Mouse (Mus musculus): ENCODE data around the gene Cacfd1.

The Cacfd1 gene

GRCm38 (mm10) chr2:27009714-27010244, at the start of gene Cacfd1:
TSS of gene Cacfd1 (plus strand) at chr2:27009926.
- peak; percentile 95 for DNase-seq (ENCODE audit: low read depth, low spot score)

- peak; percentile 17 for DNase-seq (ENCODE audit: low read depth, low spot score)
These were observed 49.0 kb upstream of the Cacfd1 start for GRCm38 (mm10) chr2:26960756-26961155.

- peak; percentile 96 for DNase-seq (ENCODE audit: low read depth, low spot score)
These were observed 45.6 kb upstream of the Cacfd1 start, which contains the start of gene Rexo4 for GRCm38 (mm10) chr2:26963923-26964723. TSS of gene Rexo4 (minus strand) at chr2:26964386.

- DNase-seq (ENCODE audit: low read depth, low spot score) = no peak
These were observed 44.9 kb upstream of the Cacfd1 start for GRCm38 (mm10) chr2:26964724-26965370.

- peak; percentile 43 for DNase-seq (ENCODE audit: low read depth, low spot score)
These were observed 42.5 kb upstream of the Cacfd1 start for GRCm38 (mm10) chr2:26967262-26967661.

DNA sequence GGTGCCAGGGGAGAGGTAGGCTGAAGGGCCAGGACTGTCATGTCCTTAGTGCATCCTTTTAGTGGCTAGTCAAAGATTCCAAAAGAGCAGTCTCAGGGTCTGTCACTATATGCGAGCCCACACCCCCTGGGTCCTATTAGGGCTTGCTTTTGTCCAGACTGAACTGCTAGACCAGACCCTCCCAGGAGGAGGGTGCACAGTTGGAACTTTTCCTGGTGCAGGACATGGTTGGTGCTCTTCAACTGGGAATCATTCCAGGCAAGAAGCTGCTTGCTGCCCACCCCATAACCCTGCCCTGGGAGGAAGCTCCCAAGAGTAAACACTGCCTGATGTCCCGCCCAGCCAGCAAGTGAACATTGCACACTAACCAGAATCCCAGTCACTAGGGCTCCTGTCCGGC, 36.6 kb upstream of the Cacfd1 start, which contains the start of gene Adamts13:
Adamts13 (plus strand) TSS at position 301 of the 400 bp plus-strand sequence.
- DNase-seq (ENCODE audit: low read depth, low spot score) = no peak

DNA sequence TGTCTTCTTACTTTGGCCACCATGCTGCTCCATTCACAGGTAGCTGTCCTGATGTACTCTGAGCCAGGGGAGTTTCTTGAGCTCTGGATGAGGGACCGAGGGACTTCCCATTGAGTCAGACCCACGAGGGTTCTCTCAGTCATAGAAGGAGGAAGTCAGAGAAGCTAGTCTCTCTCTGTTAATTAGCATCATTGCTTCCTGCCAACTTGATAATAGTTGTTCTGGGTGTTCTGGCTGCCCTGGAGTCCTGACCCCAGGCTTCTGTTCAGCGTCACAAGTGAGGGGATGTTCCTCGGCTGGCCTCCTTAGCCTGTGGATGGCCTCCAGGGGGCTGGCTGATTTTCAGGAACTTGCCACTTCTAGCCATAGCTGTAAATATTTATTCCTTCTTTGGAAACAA, 35.8 kb upstream of the Cacfd1 start:
- peak; percentile 16 for DNase-seq (ENCODE audit: low read depth, low spot score)

DNA sequence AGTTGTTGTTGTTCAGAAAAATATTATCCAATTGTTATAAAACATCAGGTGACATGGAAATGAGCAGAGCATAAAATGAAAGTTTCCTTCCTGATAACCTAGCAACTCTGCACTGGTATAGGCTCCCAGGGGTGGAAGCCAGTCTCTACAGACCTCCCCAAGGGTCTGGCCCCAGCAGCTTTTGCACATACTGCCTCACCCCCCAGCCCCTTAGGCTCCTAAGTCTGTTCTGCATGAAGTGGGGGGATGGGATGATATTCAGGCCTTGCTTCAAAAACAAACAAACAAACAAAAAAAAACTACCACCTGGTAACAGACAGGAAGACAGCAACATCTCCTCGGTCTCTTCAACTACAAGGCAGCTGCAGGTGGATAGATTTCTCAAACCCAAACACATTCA, 29.4 kb upstream of the Cacfd1 start:
- DNase-seq (ENCODE audit: low read depth, low spot score) = no peak

- no peak for DNase-seq (ENCODE audit: low read depth, low spot score)
These were observed 25.5 kb upstream of the Cacfd1 start for GRCm38 (mm10) chr2:26984179-26984578.

DNA sequence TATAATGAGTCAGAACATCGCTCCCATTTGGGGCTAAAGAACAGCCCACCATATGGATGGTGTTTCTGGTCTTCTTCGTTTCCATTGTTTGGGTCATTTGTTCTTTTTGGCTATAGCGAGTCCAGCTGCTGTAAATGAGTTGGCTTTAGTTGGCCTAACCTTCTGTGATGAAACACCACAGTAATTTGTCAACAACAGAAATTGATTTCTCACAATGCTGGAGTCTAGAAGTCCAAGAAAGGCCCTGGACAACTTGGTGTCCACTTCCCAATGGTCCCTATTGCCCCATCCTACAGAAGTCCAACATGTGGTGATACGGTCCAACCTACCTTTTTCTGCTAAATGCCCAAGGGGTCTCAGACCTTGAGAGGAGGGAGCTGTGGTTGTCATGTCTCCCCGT, 25.1 kb upstream of the Cacfd1 start:
- no peak for DNase-seq (ENCODE audit: low read depth, low spot score)

DNA sequence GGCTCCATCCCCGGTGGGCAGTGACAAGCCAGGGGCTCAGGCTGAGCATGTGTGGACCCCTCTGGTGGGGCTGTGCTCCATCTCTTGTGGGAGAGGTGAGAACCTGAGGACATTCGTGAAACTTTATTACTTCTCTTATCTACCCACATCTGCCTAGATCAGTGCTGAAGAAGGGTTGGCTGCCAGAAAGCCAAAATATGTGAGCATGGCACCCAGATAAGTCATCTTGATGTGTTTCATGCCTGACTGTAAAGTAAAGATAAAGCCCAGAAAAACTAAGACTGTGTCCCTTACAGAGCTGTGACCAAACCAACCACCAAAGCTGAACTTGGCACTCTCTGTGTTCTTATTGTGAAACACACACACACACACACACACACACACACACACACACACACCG, 15.8 kb upstream of the Cacfd1 start:
- DNase-seq (ENCODE audit: low read depth, low spot score) = no peak

GRCm38 (mm10) chr2:26997498-26997897, 12.2 kb upstream of the Cacfd1 start:
- peak; percentile 48 for DNase-seq (ENCODE audit: low read depth, low spot score)

- DNase-seq (ENCODE audit: low read depth, low spot score) = no peak
These were observed 11.7 kb upstream of the Cacfd1 start for GRCm38 (mm10) chr2:26997993-26998392.

GRCm38 (mm10) chr2:27006255-27006654, 3.5 kb upstream of the Cacfd1 start:
- DNase-seq (ENCODE audit: low read depth, low spot score) = no peak

- no peak for DNase-seq (ENCODE audit: low read depth, low spot score)
These were observed 2.0 kb upstream of the Cacfd1 start for GRCm38 (mm10) chr2:27007701-27008100.

GRCm38 (mm10) chr2:27017802-27018201, 8.1 kb downstream of the Cacfd1 start:
- DNase-seq (ENCODE audit: low read depth, low spot score) = peak; percentile 84

GRCm38 (mm10) chr2:27019530-27019929, 9.8 kb downstream of the Cacfd1 start:
- no peak for DNase-seq (ENCODE audit: low read depth, low spot score)

DNA sequence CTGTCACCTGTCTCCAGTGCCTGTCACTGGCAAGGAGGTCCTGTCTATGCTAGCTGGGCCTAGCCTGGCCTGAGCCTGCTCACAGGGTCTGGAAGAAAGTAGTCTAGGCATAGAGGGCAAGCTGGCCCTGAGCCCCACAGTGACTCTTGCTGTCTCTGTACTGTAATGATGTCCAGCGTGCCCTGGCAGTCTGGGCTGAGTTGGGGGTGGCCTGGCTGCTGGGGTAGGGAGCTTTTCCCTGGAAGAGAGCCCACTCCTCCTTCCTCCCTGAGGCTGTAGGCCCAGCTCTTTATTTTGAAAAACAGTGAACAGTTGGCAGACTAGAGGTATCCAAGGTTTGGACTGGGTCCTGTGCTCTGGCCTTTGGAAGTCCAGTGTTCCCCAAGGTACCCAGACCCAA, 11.4 kb downstream of the Cacfd1 start:
- no peak for DNase-seq (ENCODE audit: low read depth, low spot score)

GRCm38 (mm10) chr2:27022612-27023011, 12.9 kb downstream of the Cacfd1 start:
- DNase-seq (ENCODE audit: low read depth, low spot score) = no peak

GRCm38 (mm10) chr2:27024136-27024535, 14.4 kb downstream of the Cacfd1 start:
- no peak for DNase-seq (ENCODE audit: low read depth, low spot score)

DNA sequence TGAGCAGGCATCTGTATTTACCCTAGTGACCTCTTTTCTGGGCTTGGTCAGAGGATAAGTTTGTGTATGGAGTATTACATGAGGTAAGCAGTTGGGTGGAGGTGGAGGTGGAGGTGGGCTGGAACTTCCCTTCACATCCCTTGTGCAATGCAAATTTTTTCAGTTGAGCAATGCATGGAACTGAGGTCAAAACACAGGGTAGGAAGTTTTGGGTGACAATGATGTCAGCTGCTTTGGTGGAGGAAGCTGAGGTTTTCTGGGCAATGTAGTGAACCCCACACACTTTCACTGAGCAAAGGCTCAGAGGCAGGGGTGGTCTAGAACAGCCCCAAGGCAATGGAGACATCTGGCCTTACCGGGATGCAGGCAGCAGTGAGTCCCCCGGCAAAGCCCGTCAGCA, 15.8 kb downstream of the Cacfd1 start:
- no peak for DNase-seq (ENCODE audit: low read depth, low spot score)

- DNase-seq (ENCODE audit: low read depth, low spot score) = no peak
These were observed 16.6 kb downstream of the Cacfd1 start for GRCm38 (mm10) chr2:27026332-27026731.
